Mouse (Mus musculus): Measurements from ENCODE around the gene Wdr75. TPM values are rescaled to one million over a fixed set of nuclear protein-coding genes. Genes with fewer than 3 reads are reported as not detected.

Gene Wdr75
- 60.4 and 66.7 TPM in 2 replicates for polyA plus RNA-seq (2015; fragmentation: Nextera tagmentation; extraction: Ambion mirVana)

DNA sequence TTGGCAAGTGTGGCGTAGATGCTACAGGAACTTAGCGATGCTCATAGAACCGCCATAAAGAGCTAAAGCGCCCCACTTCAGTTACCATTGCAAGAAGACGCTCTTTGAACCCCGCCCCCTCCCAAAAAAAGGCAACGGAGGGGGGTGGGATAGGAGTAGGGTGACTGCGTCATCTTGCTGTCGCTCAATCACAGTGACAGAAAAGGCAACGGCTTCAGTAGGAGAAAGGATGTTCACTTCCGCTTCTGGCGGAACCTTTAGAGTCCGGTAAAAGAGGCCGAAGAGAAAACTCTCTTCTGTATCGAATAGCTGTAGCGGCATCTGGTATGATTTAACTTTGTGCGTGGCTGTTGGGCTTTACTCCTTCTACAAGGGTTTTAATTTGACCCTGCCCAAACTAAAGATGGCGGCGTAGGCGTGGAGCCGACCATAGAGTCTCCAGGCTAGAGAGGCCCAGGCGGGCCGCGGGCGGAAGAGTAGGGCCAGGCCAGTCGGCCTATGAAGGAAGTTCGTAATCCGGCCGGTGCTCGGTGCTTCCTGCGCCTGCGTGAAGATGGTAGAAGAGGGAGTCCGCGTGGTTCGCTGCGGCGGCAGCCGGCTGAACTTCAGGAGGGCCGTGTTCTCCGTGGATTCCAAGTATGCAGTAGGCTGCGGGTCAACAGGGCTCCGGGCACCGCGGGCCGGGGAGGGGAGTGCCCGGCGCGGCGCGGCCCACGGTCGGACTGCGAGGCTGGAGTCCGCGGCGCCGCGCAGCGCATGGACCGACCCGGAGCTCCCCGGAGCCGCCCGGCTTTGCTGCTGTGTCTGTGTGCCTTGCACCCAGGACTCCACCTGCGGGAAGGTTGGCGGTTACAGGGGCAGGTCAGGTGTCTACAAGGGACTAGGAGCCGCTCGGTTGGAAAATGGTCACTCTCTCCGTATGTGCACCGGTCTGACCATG, at the start of gene Wdr75:
TSS of gene Wdr75 (plus strand) at position 198 of the 940 bp plus-strand sequence.
- H3K27me3 ChIP-seq, result no peaks in the 10 kb centered on the region
- peaks cover 22% of the 10 kb centered on the region for H3K4me1 ChIP-seq (replicated peaks)
- no peaks in the 10 kb centered on the region for H3K9me3 ChIP-seq (replicated peaks)
- peak within 1 kb of the TSS; percentile 89 for H3K9ac ChIP-seq
- peak within 1 kb of the TSS; percentile 93 for H3K4me3 ChIP-seq (replicated peaks)
- DNase-seq (peak; percentile 88), ATAC-seq (ENCODE audit: low read depth) (peak; percentile 99)
- under 1% methylated on average over 68 of the region's 70 CpGs for WGBS (ENCODE audit: insufficient replicate concordance)
- H3K36me3 ChIP-seq, result peaks cover 10% of the 10 kb centered on the region; the same call in 1 of the 2 replicates
- H3K27ac ChIP-seq, result peak within 1 kb of the TSS; percentile 61
- H3K4me2 ChIP-seq, result peak within 1 kb of the TSS; percentile 90

DNA sequence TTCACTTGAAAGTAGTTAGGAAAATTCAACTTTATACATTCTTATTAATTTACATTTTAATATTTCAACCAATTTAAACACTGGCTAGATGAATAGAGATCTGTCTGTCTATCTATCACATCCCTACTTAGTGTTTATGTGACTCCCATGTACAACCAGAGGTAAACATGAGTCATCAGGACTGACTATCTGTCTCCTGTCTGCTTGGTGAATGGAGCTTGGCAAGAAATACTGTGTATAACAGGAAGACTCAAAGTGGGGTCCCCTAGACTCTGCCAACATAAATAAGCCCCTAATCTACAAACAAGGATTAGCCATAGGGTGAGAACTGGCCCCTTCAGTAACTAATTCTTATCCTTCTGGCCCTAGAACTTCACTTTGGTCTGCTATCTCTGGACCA, 39.1 kb upstream of the Wdr75 start:
- H3K4me2 ChIP-seq, result no peak overlapping the region
- no peak for DNase-seq
- H3K27me3 ChIP-seq, result no peaks in the 10 kb centered on the region
- H3K4me1 ChIP-seq (replicated peaks), result peaks cover 14% of the 10 kb centered on the region
- H3K9me3 ChIP-seq (replicated peaks), result no peaks in the 10 kb centered on the region
- ATAC-seq (ENCODE audit: low read depth), result peak; percentile 45; the same call in 1 of the 2 replicates
- H3K27ac ChIP-seq, result no peak overlapping the region
- no peak overlapping the region for H3K9ac ChIP-seq
- H3K4me3 ChIP-seq (replicated peaks), result no peak overlapping the region
- H3K36me3 ChIP-seq, result no peaks in the 10 kb centered on the region

DNA sequence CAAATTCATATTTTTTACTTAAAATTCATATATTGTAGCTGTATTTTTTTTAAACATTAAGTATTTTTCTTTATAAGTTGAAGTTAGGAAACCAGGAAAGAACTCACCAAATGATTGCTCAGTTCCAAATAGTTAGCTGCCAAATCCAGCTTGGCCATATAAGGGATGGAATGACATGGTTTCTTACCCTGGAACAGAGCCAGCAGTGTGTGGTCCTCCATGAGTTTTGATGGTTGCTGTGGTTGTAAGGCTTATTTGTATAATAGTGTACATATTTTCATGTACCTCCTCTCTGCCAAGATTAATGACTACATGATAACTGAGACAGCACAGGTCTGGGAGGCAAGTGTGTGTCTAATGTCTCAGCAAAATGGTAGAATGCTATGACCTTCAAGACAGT, 38.3 kb upstream of the Wdr75 start:
- ATAC-seq (ENCODE audit: low read depth), result no peak
- Histone ChIP-seq H3K27ac (no peak overlapping the region), H3K36me3 (no peaks in the 10 kb centered on the region), H3K4me2 (no peak overlapping the region), H3K4me1 (replicated peaks) (peaks cover 22% of the 10 kb centered on the region), H3K27me3 (no peaks in the 10 kb centered on the region), H3K9me3 (replicated peaks) (no peaks in the 10 kb centered on the region), H3K4me3 (replicated peaks) (no peak overlapping the region), H3K9ac (no peak overlapping the region)
- DNase-seq, result no peak

DNA sequence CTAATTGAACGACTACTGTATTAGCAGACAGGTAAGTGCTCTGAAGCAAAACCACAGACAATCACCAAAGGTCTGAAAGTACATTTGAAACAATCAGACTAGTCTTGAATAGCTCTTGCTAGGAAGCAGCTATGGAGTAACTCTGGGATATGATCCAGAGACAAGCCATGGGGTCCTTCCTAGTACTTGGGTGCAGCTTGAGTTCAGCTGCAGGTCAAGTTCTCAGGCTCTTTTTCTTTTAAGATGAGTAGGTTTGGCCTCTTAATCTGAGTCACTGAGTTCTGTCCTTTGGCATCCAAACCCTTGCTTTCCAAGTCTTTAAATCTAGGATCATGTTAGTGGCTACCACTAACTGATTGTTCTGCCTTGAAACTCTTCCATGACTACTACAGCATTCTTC, 37.0 kb upstream of the Wdr75 start:
- DNase-seq, result no peak
- Histone ChIP-seq H3K27me3 (no peaks in the 10 kb centered on the region), H3K36me3 (no peaks in the 10 kb centered on the region), H3K9me3 (replicated peaks) (no peaks in the 10 kb centered on the region), H3K9ac (no peak overlapping the region), H3K27ac (no peak overlapping the region), H3K4me3 (replicated peaks) (no peak overlapping the region), H3K4me1 (replicated peaks) (peaks cover 32% of the 10 kb centered on the region), H3K4me2 (no peak overlapping the region)
- no peak for ATAC-seq (ENCODE audit: low read depth)
- 76% methylated on average over 1 of the region's 1 CpGs for WGBS (ENCODE audit: insufficient replicate concordance)

DNA sequence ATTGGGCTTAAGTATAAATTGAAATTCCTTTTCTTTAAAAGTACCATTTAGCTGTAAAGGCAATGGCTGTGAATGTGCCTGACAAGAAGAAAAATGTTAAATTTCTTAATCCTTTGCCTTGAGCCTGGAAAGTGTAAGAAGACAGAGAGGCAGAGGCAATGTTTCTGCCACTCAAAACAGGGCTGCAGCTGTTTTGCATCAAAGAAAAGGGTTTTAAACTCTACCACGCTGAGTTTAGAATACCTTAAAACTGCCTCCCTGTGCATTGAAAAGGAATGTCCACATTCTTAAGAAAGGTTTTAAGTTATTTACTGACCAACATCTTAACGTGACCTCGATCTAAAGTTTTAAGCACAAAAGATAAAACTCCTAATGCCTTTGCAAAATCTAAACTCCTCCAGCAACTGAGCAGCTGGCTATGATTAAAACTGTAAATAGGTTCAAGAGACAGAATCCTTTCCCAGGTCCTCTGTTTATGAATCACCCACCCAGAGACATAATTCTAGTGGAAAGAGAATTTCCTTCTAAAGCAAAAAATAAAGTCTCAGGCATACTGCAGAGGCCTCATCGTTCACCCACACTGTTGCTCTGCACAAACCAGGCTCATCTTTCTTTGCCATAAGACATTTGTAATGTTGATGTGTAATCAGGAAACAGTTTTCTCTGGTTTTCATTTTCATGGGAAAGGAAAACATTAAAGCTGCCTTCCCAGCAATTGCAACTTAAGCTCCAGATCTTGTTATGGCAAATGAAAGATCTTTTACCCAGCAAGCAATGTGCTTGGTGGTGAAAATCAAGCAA, 34.1 kb upstream of the Wdr75 start:
- H3K4me2 ChIP-seq, result peak overlapping the region; percentile 38; the same call in 1 of the 2 replicates
- H3K4me1 ChIP-seq (replicated peaks), result peaks cover 31% of the 10 kb centered on the region
- H3K27ac ChIP-seq, result peak overlapping the region; percentile 53
- no peak for DNase-seq
- H3K27me3 ChIP-seq, result no peaks in the 10 kb centered on the region
- H3K4me3 ChIP-seq (replicated peaks), result no peak overlapping the region
- WGBS (ENCODE audit: insufficient replicate concordance), result 55% methylated on average over 4 of the region's 4 CpGs
- no peak for ATAC-seq (ENCODE audit: low read depth)
- H3K9me3 ChIP-seq (replicated peaks), result no peaks in the 10 kb centered on the region
- H3K9ac ChIP-seq, result no peak overlapping the region
- H3K36me3 ChIP-seq, result no peaks in the 10 kb centered on the region

DNA sequence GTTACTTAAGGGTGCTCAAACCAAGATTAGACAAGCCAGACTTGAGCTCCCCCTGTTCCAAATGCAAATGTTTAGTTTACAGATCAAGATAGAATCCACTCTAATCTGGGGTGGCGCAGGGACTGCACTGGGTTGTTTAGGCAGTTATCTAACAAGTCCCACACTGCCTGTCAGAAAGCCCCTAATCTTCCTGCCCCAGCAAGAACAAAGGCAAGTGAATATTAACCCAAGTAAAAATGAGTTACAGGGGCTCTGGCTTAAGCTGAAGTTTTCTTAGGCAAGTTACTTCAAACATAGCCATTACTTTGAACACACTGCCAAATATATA, 33.5 kb upstream of the Wdr75 start:
- peak; percentile 77 for DNase-seq
- no peak overlapping the region for H3K4me3 ChIP-seq (replicated peaks)
- H3K36me3 ChIP-seq, result no peaks in the 10 kb centered on the region

DNA sequence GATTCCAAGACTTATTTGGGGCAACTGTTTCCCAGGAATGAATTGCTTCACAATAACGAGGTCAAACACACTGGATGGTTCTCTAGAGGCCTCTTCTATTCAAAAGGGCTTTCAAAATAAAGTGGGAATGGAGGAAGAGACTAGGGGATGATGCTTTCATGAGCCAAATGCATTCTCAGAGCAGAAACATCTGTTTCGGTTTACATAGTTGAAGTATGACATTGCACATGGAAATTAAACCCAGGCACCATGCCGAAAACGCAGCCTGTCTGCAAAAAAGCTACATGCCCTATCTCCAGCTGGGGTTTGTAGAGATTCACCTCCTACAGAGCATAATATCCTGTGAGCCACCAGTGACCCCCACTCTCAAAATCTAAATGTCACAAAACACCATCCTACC, 29.3 kb upstream of the Wdr75 start:
- DNase-seq (no peak), ATAC-seq (ENCODE audit: low read depth) (no peak)
- H3K4me1 ChIP-seq (replicated peaks), result peaks cover 20% of the 10 kb centered on the region
- no peak overlapping the region for H3K9ac ChIP-seq
- no peaks in the 10 kb centered on the region for H3K27me3 ChIP-seq
- no peak overlapping the region for H3K4me3 ChIP-seq (replicated peaks)
- H3K4me2 ChIP-seq, result no peak overlapping the region
- no peaks in the 10 kb centered on the region for H3K36me3 ChIP-seq
- 67% methylated on average over 4 of the region's 4 CpGs for WGBS (ENCODE audit: insufficient replicate concordance)
- H3K9me3 ChIP-seq (replicated peaks), result no peaks in the 10 kb centered on the region
- H3K27ac ChIP-seq, result no peak overlapping the region

More for the DNA sequence above, 33.5 kb upstream of the Wdr75 start:
- Histone ChIP-seq H3K4me2 (peak overlapping the region; percentile 38), H3K27ac (peak overlapping the region; percentile 69), H3K9ac (peak overlapping the region; percentile 39; the same call in 1 of the 2 replicates), H3K27me3 (no peaks in the 10 kb centered on the region), H3K9me3 (replicated peaks) (no peaks in the 10 kb centered on the region), H3K4me1 (replicated peaks) (peaks cover 27% of the 10 kb centered on the region)
- ATAC-seq (ENCODE audit: low read depth), result peak; percentile 99
- 16% methylated on average over 1 of the region's 1 CpGs for WGBS (ENCODE audit: insufficient replicate concordance)

DNA sequence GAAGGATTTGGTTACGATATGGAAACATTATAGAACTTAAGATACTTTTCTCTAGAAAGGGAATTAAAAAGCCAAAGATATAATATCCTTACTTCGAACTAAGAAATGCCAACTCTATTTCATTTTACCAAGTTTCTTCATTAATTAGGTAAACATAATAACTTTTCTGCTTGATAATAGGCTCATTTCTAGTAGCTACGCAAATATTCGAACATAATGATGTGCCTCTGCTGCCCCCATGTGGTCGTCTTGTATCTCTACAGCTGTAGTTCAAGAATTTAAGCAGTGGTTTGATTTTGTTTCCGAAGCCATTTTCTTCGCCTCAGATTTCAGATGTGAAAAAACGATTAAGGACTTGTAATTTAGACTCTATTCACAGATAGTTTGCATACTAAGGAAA, 28.8 kb upstream of the Wdr75 start:
- Histone ChIP-seq H3K9ac (no peak overlapping the region), H3K4me1 (replicated peaks) (peaks cover 16% of the 10 kb centered on the region), H3K4me3 (replicated peaks) (no peak overlapping the region), H3K27ac (no peak overlapping the region), H3K4me2 (no peak overlapping the region), H3K36me3 (no peaks in the 10 kb centered on the region), H3K27me3 (no peaks in the 10 kb centered on the region), H3K9me3 (replicated peaks) (no peaks in the 10 kb centered on the region)
- WGBS (ENCODE audit: insufficient replicate concordance), result 23% methylated on average over 8 of the region's 8 CpGs
- DNase-seq (peak; percentile 29), ATAC-seq (ENCODE audit: low read depth) (no peak)

DNA sequence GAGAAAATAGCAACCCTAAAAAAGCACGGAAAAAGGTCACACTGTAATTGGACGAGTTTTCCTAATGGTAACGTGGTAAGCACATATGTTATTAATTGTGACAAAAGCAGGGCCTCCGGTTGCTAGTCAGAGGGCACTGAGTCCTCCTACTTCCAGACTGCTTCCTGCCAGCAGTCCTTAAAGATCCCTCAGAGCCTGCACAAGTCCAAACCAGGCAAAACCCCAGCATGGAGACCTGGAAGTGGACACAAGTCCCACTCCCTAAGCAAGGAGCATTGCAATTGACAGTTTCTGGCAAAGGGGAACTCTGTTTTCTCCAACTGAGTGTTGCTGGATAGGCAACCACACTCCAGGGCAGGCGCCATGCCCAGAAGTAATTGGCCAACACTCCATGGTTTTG, 27.4 kb upstream of the Wdr75 start:
- ATAC-seq (ENCODE audit: low read depth) (no peak), DNase-seq (no peak)
- H3K36me3 ChIP-seq, result no peaks in the 10 kb centered on the region
- H3K4me3 ChIP-seq (replicated peaks), result no peak overlapping the region
- H3K9me3 ChIP-seq (replicated peaks), result no peaks in the 10 kb centered on the region
- no peaks in the 10 kb centered on the region for H3K27me3 ChIP-seq
- H3K9ac ChIP-seq, result no peak overlapping the region
- H3K4me2 ChIP-seq, result no peak overlapping the region
- WGBS (ENCODE audit: insufficient replicate concordance), result 53% methylated on average over 5 of the region's 5 CpGs
- H3K27ac ChIP-seq, result no peak overlapping the region
- H3K4me1 ChIP-seq (replicated peaks), result peaks cover 1% of the 10 kb centered on the region

DNA sequence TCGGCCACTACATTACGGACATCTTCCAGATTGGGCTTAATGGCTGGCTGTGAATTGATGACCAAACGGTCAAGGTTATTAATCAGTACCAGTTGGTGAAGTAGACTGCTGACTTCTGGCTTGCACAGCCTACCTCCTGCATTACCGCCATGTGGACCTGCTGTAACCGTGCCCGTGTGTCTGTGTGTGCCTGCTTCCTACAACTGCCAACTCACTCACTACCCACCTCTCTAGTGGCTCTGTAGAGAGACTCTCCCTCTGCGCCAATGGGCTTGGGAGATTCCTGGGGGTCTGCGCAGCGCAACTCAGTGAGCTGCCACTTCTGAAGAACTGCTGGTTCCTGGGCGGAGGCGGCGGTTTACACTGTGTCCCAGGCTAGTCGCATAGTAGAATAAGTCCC, 25.6 kb upstream of the Wdr75 start:
- no peak overlapping the region for H3K4me2 ChIP-seq
- H3K4me3 ChIP-seq (replicated peaks), result no peak overlapping the region
- H3K9ac ChIP-seq, result no peak overlapping the region
- no peak for ATAC-seq (ENCODE audit: low read depth)
- 79% methylated on average over 13 of the region's 13 CpGs for WGBS (ENCODE audit: insufficient replicate concordance)
- no peaks in the 10 kb centered on the region for H3K36me3 ChIP-seq
- no peaks in the 10 kb centered on the region for H3K27me3 ChIP-seq
- no peaks in the 10 kb centered on the region for H3K9me3 ChIP-seq (replicated peaks)
- no peak overlapping the region for H3K27ac ChIP-seq
- no peaks in the 10 kb centered on the region for H3K4me1 ChIP-seq (replicated peaks)
- no peak for DNase-seq

DNA sequence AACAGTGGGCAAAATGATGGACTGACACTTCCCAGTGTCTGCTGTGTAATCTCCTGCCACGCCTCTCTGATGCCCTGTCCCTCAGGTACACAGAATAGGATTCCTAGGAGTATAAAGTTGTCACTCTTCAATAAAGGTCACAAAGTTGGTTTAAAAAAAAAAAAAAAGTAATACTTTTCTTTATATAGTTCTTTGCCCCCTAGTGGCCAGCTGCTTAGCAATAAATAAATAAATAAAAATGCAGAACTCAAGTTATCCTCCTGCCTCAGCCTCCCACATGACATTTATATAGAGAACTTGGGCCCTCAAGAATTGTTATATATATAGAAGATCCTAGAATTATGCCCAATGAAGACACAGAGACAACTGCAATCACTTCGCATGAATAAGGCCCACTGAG, 24.9 kb upstream of the Wdr75 start:
- no peak for DNase-seq
- H3K4me3 ChIP-seq (replicated peaks), result no peak overlapping the region
- H3K27ac ChIP-seq, result no peak overlapping the region
- ATAC-seq (ENCODE audit: low read depth), result no peak
- H3K27me3 ChIP-seq, result no peaks in the 10 kb centered on the region
- 61% methylated on average over 2 of the region's 2 CpGs for WGBS (ENCODE audit: insufficient replicate concordance)
- no peak overlapping the region for H3K9ac ChIP-seq
- H3K9me3 ChIP-seq (replicated peaks), result no peaks in the 10 kb centered on the region
- no peak overlapping the region for H3K4me2 ChIP-seq
- H3K4me1 ChIP-seq (replicated peaks), result no peaks in the 10 kb centered on the region
- H3K36me3 ChIP-seq, result no peaks in the 10 kb centered on the region

Data from liver, embryonic 13.5 days (tissue).